Mouse (Mus musculus): ENCODE results near the gene Olfr527.

The Olfr527 gene

GRCm38 (mm10) chr7:140333717-140334116, at the start of gene Olfr527:
TSS of gene Olfr527 (plus strand) at chr7:140334017.
- no peak for DNase-seq

GRCm38 (mm10) chr7:140295746-140296145, 38.1 kb upstream of the Olfr527 start:
- DNase-seq, result no peak

- no peak for DNase-seq
Observed at GRCm38 (mm10) chr7:140296876-140297275, 36.9 kb upstream of the Olfr527 start.

GRCm38 (mm10) chr7:140299416-140299815, 34.4 kb upstream of the Olfr527 start:
- DNase-seq, result no peak

GRCm38 (mm10) chr7:140319861-140320385, 13.9 kb upstream of the Olfr527 start:
- no peak for DNase-seq

- DNase-seq, result no peak
Observed at GRCm38 (mm10) chr7:140320558-140320957, 13.3 kb upstream of the Olfr527 start, which contains the start of gene Olfr525. TSS of gene Olfr525 (plus strand) at chr7:140320858.

GRCm38 (mm10) chr7:140321135-140321534, 12.7 kb upstream of the Olfr527 start:
- no peak for DNase-seq

GRCm38 (mm10) chr7:140329766-140330304, 4.0 kb upstream of the Olfr527 start:
- DNase-seq, result no peak

GRCm38 (mm10) chr7:140361571-140361970, 27.8 kb downstream of the Olfr527 start, which contains the start of gene Olfr60:
TSS of gene Olfr60 (minus strand) at chr7:140361671.
- DNase-seq, result no peak

- DNase-seq, result no peak
Observed at GRCm38 (mm10) chr7:140374300-140374699, 40.5 kb downstream of the Olfr527 start.

- DNase-seq, result no peak
Observed at GRCm38 (mm10) chr7:140376231-140376630, 42.4 kb downstream of the Olfr527 start, which contains the start of gene Olfr530. TSS of gene Olfr530 (minus strand) at chr7:140376331.

- no peak for DNase-seq
Observed at GRCm38 (mm10) chr7:140376911-140377310, 43.1 kb downstream of the Olfr527 start.
